Mouse (Mus musculus): ENCODE measurements around the gene Gm16867. TPM values are rescaled to one million over a fixed set of nuclear protein-coding genes. Genes with fewer than 3 reads are reported as not detected.
"Not testable (repeated sequence)": the region's sequence is repeated elsewhere in the genome, so short reads cannot be mapped to it uniquely, and the experiment has no call there.

Gm16867 gene
- polyA plus RNA-seq, 1 experiment from 2014 or later: not detected

- H3K4me3 ChIP-seq; DNase-seq (ENCODE audit: low spot score); H3K27me3 ChIP-seq (ENCODE audit: insufficient read depth, poor library complexity, severe bottlenecking); H3K4me1 ChIP-seq (replicated peaks); H3K36me3 ChIP-seq; H3K27ac ChIP-seq; H3K9me3 ChIP-seq: not testable (repeated sequence)
- WGBS: no CpG with 5 or more reads among the region's 7 CpGs
Observed at GRCm38 (mm10) chr14:69443092-69443692, 60.0 kb downstream of the Gm16867 start.

- DNase-seq (ENCODE audit: low spot score): not testable (repeated sequence)
Observed at GRCm38 (mm10) chr14:69440955-69441354, 62.2 kb downstream of the Gm16867 start.

GRCm38 (mm10) chr14:69438678-69439214 is 64.4 kb downstream of the Gm16867 start:
- not testable (repeated sequence) for H3K36me3 ChIP-seq; H3K4me1 ChIP-seq (replicated peaks); H3K27ac ChIP-seq; DNase-seq (ENCODE audit: low spot score); H3K4me3 ChIP-seq; H3K9me3 ChIP-seq; H3K27me3 ChIP-seq (ENCODE audit: insufficient read depth, poor library complexity, severe bottlenecking)
- no CpG with 5 or more reads among the region's 7 CpGs for WGBS

More at GRCm38 (mm10) chr14:69440955-69441354, 62.2 kb downstream of the Gm16867 start:
- H3K27ac ChIP-seq; H3K36me3 ChIP-seq; H3K4me1 ChIP-seq (replicated peaks); H3K9me3 ChIP-seq; H3K27me3 ChIP-seq (ENCODE audit: insufficient read depth, poor library complexity, severe bottlenecking); H3K4me3 ChIP-seq: not testable (repeated sequence)
- no CpG with 5 or more reads among the region's 7 CpGs for WGBS

- not testable (repeated sequence) for H3K27me3 ChIP-seq (ENCODE audit: insufficient read depth, poor library complexity, severe bottlenecking); H3K4me1 ChIP-seq (replicated peaks); H3K9me3 ChIP-seq; H3K36me3 ChIP-seq; H3K27ac ChIP-seq; DNase-seq (ENCODE audit: low spot score); H3K4me3 ChIP-seq
- WGBS: no CpG with 5 or more reads among the region's 7 CpGs
Observed at GRCm38 (mm10) chr14:69421003-69421402, 82.2 kb downstream of the Gm16867 start.

- not testable (repeated sequence) for H3K27ac ChIP-seq; H3K9me3 ChIP-seq; H3K36me3 ChIP-seq; DNase-seq (ENCODE audit: low spot score); H3K4me3 ChIP-seq; H3K27me3 ChIP-seq (ENCODE audit: insufficient read depth, poor library complexity, severe bottlenecking); H3K4me1 ChIP-seq (replicated peaks)
- WGBS: no CpG with 5 or more reads among the region's 7 CpGs
Observed at GRCm38 (mm10) chr14:69417545-69417944, 85.6 kb downstream of the Gm16867 start.

Other genes starting within 250 kb of the Gm16867 start
- 0.05 and 0.12 TPM in 2 replicates for gene Synb, start 209.1 kb downstream of the Gm16867 start, polyA plus RNA-seq (2016; fragmentation: Nextera tagmentation; extraction: Ambion mirVana)
- gene Gm27179, start 9.2 kb upstream of the Gm16867 start, polyA plus RNA-seq (2016; fragmentation: Nextera tagmentation; extraction: Ambion mirVana): 0.10 TPM in 1 of 2 replicates, not detected in the other
- gene Entpd4b, start 52.1 kb upstream of the Gm16867 start, polyA plus RNA-seq (2016; fragmentation: Nextera tagmentation; extraction: Ambion mirVana): 8.4 TPM in 2 replicates